Comparison of ENCODE assay signal across 16 mouse cellular contexts in genomic region chr11:49186955-49187488, GRCm38 (mm10). TPM values are rescaled to one million over a fixed set of nuclear protein-coding genes. Genes with fewer than 3 reads are reported as not detected.
DNase-seq lines count a peak whose midpoint lies in the region; ATAC-seq and TF ChIP-seq lines count a peak whose summit lies in the region.
"Had no signal": no experiment of that assay in that cellular context is flagged by ENCODE, and none has a peak within 500 bp of the region (broad histone marks: within the 10 kb centered on the region; RNA-seq: fewer than 3 reads in every experiment).

Gene Btnl9 (minus strand): TSS chr11:49187159.

- H3K4me2 ChIP-seq in liver, postnatal 0 days (ENCODE audit: low read depth, low read length), result peak within 1 kb of the TSS; percentile 16; the same call in 1 of the 2 replicates
- H3K4me2 ChIP-seq in liver, embryonic 12.5 days, result no peak within 1 kb of the TSS
- no peak within 1 kb of the TSS for H3K4me2 ChIP-seq in heart, embryonic 13.5 days
- H3K4me2 ChIP-seq: embryonic facial prominence, embryonic 15.5 days; forebrain, embryonic 13.5 days; liver, embryonic 15.5 days had no signal

- no peaks in the 10 kb centered on the region for H3K27me3 ChIP-seq in liver, postnatal 0 days (ENCODE audit: insufficient read depth, low read length)
- no peaks in the 10 kb centered on the region; the same call in 1 of the 2 replicates for H3K27me3 ChIP-seq in liver, embryonic 12.5 days (replicated peaks)
- 0 out of 2 replicates have a peak, but pooled peaks cover 9% of the 10 kb centered on the region for H3K27me3 ChIP-seq in heart, embryonic 13.5 days (replicated peaks)
- H3K27me3 ChIP-seq: embryonic facial prominence, embryonic 15.5 days; forebrain, embryonic 13.5 days; liver, embryonic 15.5 days had no signal

- no peak within 1 kb of the TSS for H3K4me3 ChIP-seq in liver, postnatal 0 days (ENCODE audit: low read depth, low read length)
- H3K4me3 ChIP-seq in liver, embryonic 12.5 days, result no peak within 1 kb of the TSS
- H3K4me3 ChIP-seq in heart, embryonic 13.5 days, result no peak within 1 kb of the TSS
- H3K4me3 ChIP-seq: embryonic facial prominence, embryonic 15.5 days; forebrain, embryonic 13.5 days; liver, embryonic 15.5 days had no signal

- H3K36me3 ChIP-seq in liver, postnatal 0 days (replicated peaks; ENCODE audit: insufficient read depth, low read length), result no peaks in the 10 kb centered on the region
- H3K36me3 ChIP-seq in liver, embryonic 12.5 days, result no peaks in the 10 kb centered on the region
- H3K36me3 ChIP-seq in heart, embryonic 13.5 days, result no peaks in the 10 kb centered on the region
- H3K36me3 ChIP-seq: embryonic facial prominence, embryonic 15.5 days; liver, embryonic 15.5 days had no signal

- no peaks in the 10 kb centered on the region for H3K4me1 ChIP-seq in liver, postnatal 0 days (ENCODE audit: insufficient read depth)
- no peaks in the 10 kb centered on the region for H3K4me1 ChIP-seq in liver, embryonic 12.5 days
- no peaks in the 10 kb centered on the region for H3K4me1 ChIP-seq in heart, embryonic 13.5 days
- H3K4me1 ChIP-seq: embryonic facial prominence, embryonic 15.5 days; forebrain, embryonic 13.5 days; liver, embryonic 15.5 days had no signal

- H3K9ac ChIP-seq in liver, postnatal 0 days (replicated peaks), result no peak within 1 kb of the TSS
- no peak within 1 kb of the TSS for H3K9ac ChIP-seq in liver, embryonic 12.5 days
- H3K9ac ChIP-seq in heart, embryonic 13.5 days, result no peak within 1 kb of the TSS
- H3K9ac ChIP-seq: embryonic facial prominence, embryonic 15.5 days; forebrain, embryonic 13.5 days; liver, embryonic 15.5 days had no signal

- 57% methylated on average over 8 of the region's 8 CpGs for WGBS in liver, postnatal 0 days (ENCODE audit: insufficient replicate concordance)
- 55% methylated on average over 8 of the region's 8 CpGs for WGBS in liver, embryonic 12.5 days (ENCODE audit: insufficient replicate concordance)
- 65% methylated on average over 8 of the region's 8 CpGs for WGBS in heart, embryonic 13.5 days

- ATAC-seq in liver, postnatal 0 days, result no peak
- no peak for ATAC-seq in liver, embryonic 12.5 days
- ATAC-seq in heart, embryonic 13.5 days (ENCODE audit: extremely low read depth, insufficient number of reproducible peaks, low FRiP score, low TSS enrichment), result no peak
- ATAC-seq: forebrain, embryonic 13.5 days; inflammation-experienced regulatory T-cells, adult 6 months; midbrain, embryonic 16.5 days had no signal

- DNase-seq in gastrocnemius, postnatal 4 days (ENCODE audit: low spot score in 2 of 2), result no peak
- DNase-seq in gastrocnemius, adult 8-10 months (ENCODE audit: low spot score in 2 of 2), result no peak
- DNase-seq in liver, postnatal 0 days, result no peak
- no peak for DNase-seq in embryo, embryonic 9.5 days (ENCODE audit: extremely low spot score)
- DNase-seq in lung, adult 18-20 months, result no peak
- DNase-seq in cerebellum, adult 11-12 months, result no peak
- DNase-seq: cerebellum, postnatal 14 days; gastrocnemius, postnatal 14 days; lung, postnatal 4 days had no signal

- H3K9me3 ChIP-seq in liver, postnatal 0 days (ENCODE audit: low read length), result no peaks in the 10 kb centered on the region
- no peaks in the 10 kb centered on the region for H3K9me3 ChIP-seq in liver, embryonic 12.5 days (replicated peaks)
- H3K9me3 ChIP-seq in heart, embryonic 13.5 days, result no peaks in the 10 kb centered on the region
- H3K9me3 ChIP-seq: embryonic facial prominence, embryonic 15.5 days; forebrain, embryonic 13.5 days; liver, embryonic 15.5 days had no signal

- no peak for TF ChIP-seq CTCF in liver, postnatal 0 days (IDR thresholded peaks at IDR 0.05; ENCODE audit: low read depth)

- TF ChIP-seq EP300 in liver, postnatal 0 days (IDR thresholded peaks at IDR 0.05; ENCODE audit: low read depth), result peak; percentile 61; the same call in 1 of the 2 replicates

- H3K27ac ChIP-seq in liver, postnatal 0 days (ENCODE audit: low read depth), result 0 out of 2 replicates have a peak within 1 kb of the TSS, but pooled peaks have one; percentile 34
- no peak within 1 kb of the TSS for H3K27ac ChIP-seq in liver, embryonic 12.5 days
- H3K27ac ChIP-seq in heart, embryonic 13.5 days (replicated peaks), result 0 out of 2 replicates have a peak within 1 kb of the TSS, but pooled peaks have one; percentile 32
- H3K27ac ChIP-seq: embryonic facial prominence, embryonic 15.5 days; forebrain, embryonic 13.5 days; liver, embryonic 15.5 days had no signal

RNA-seq across cellular contexts. Expression of gene Btnl9, which starts in this region (rescaled TPM):
- total RNA-seq in gastrocnemius, postnatal 4 days (2021), result 10 to 100 TPM; 10.8 to 11.8 TPM
- 1 to 10 TPM in 3 of 4 experiments, under 1 TPM in 1; 0.96 to 2.6 (median 2.0) TPM for total RNA-seq in gastrocnemius, adult 8-10 months (2022)
- 1.6 and 1.9 TPM in 2 replicates for polyA plus RNA-seq in liver, postnatal 0 days (2015; fragmentation: Nextera tagmentation; extraction: Ambion mirVana)
- polyA plus RNA-seq in liver, embryonic 12.5 days (2016; fragmentation: Nextera tagmentation; extraction: Ambion mirVana), result 1.6 and 2.0 TPM in 2 replicates
- 2.8 and 3.0 TPM in 2 replicates for polyA plus RNA-seq in heart, embryonic 13.5 days (2015; fragmentation: Nextera tagmentation; extraction: Ambion mirVana)
